In genomic region chr12:86678591-86679545, GRCm38 (mm10) we compare ENCODE assay signal across 8 mouse cellular contexts. TPM values are rescaled to one million over a fixed set of nuclear protein-coding genes. Genes with fewer than 3 reads are reported as not detected.
DNase-seq lines count a peak whose midpoint lies in the region; ATAC-seq and TF ChIP-seq lines count a peak whose summit lies in the region.

Vash1 (plus strand) TSS chr12:86678700.

- peak; percentile 79 for TF ChIP-seq POLR2A in cerebellum, adult 2 months (IDR thresholded peaks at IDR 0.05; ENCODE audit: borderline replicate concordance, insufficient read depth, low read length)
- peak; percentile 86 for TF ChIP-seq POLR2A in olfactory bulb, adult 2 months (IDR thresholded peaks at IDR 0.05; ENCODE audit: insufficient read depth, low read depth, low read length)

- H3K36me3 ChIP-seq in lung, embryonic 15.5 days = no peaks in the 10 kb centered on the region

- TF ChIP-seq CTCF in cerebellum, adult 2 months (IDR thresholded peaks at IDR 0.05; ENCODE audit: borderline replicate concordance, insufficient read depth, low read depth, low read length) = no peak
- TF ChIP-seq CTCF in olfactory bulb, adult 2 months (IDR thresholded peaks at IDR 0.05; ENCODE audit: insufficient read depth, low read depth, low read length) = no peak

- ATAC-seq in lung, embryonic 15.5 days (ENCODE audit: borderline replicate concordance, extremely low read depth, low FRiP score, low TSS enrichment) = peak; percentile 58

- peak; percentile 79 for DNase-seq in Muller cell, postnatal 12 days (ENCODE audit: inconsistent ontology term)
- DNase-seq in cerebellum, adult 2 months = peak; percentile 80 to 85
- DNase-seq in forelimb bud, embryonic 11.5 days (ENCODE audit: low read depth, low spot score) = peak; percentile 71
- peak; percentile 79 for DNase-seq in heart, postnatal 4 days
- DNase-seq in layer of hippocampus, adult 8-10 months (ENCODE audit: low spot score in 2 of 2) = peak; percentile 38 to 68
- peak; percentile 27 to 43 for DNase-seq in urinary bladder, postnatal 36 days (ENCODE audit: low spot score in 2 of 2)

- H3K4me3 ChIP-seq in cerebellum, adult 2 months (replicated peaks; ENCODE audit: insufficient read depth, low read depth, low read length) = peak within 1 kb of the TSS; percentile 81
- peak within 1 kb of the TSS; percentile 82 for H3K4me3 ChIP-seq in lung, embryonic 15.5 days
- H3K4me3 ChIP-seq in olfactory bulb, adult 2 months (ENCODE audit: insufficient read depth, low read depth, low read length) = peak within 1 kb of the TSS; percentile 78

- peak within 1 kb of the TSS; percentile 85 for H3K27ac ChIP-seq in cerebellum, adult 2 months (ENCODE audit: insufficient read depth, low read length)
- peak within 1 kb of the TSS; percentile 83 for H3K27ac ChIP-seq in lung, embryonic 15.5 days
- H3K27ac ChIP-seq in olfactory bulb, adult 2 months (ENCODE audit: insufficient read depth, low read depth, low read length) = peak within 1 kb of the TSS; percentile 89

- H3K27me3 ChIP-seq in cerebellum, adult 2 months (ENCODE audit: control insufficient read depth, insufficient read depth, low read length) = no peaks in the 10 kb centered on the region
- H3K27me3 ChIP-seq in lung, embryonic 15.5 days = 0 out of 2 replicates have a peak, but pooled peaks cover 3% of the 10 kb centered on the region

- WGBS in cerebellum, adult 2 months = under 1% methylated on average over 93 of the region's 94 CpGs
- under 1% methylated on average over 93 of the region's 94 CpGs for WGBS in lung, embryonic 15.5 days
- under 1% methylated on average over 85 of the region's 94 CpGs for WGBS in olfactory bulb, adult 2 months

- H3K9ac ChIP-seq in lung, embryonic 15.5 days = peak within 1 kb of the TSS; percentile 76

- peaks cover 23% of the 10 kb centered on the region for H3K4me1 ChIP-seq in cerebellum, adult 2 months (ENCODE audit: control insufficient read depth, insufficient read depth, low read length)
- peaks cover 16% of the 10 kb centered on the region for H3K4me1 ChIP-seq in lung, embryonic 15.5 days
- H3K4me1 ChIP-seq in olfactory bulb, adult 2 months (ENCODE audit: control insufficient read depth, insufficient read depth, low read length) = peaks cover 23% of the 10 kb centered on the region

- peak within 1 kb of the TSS; percentile 100 for H3K4me2 ChIP-seq in lung, embryonic 15.5 days

- no peaks in the 10 kb centered on the region for H3K9me3 ChIP-seq in lung, embryonic 15.5 days

RNA-seq across cellular contexts. Expression of gene Vash1, which starts in this region (rescaled TPM):
- polyA plus RNA-seq in cerebellum, adult 2 months (2012; rRNA removed) = 23.1 and 24.6 TPM in 2 replicates
- 10 to 100 TPM; 53.5 to 56.7 TPM for total RNA-seq in heart, postnatal 4 days (2021)
- total RNA-seq in layer of hippocampus, adult 8-10 months (2022) = 10 to 100 TPM; 32.8 to 42.2 (median 37.2) TPM
- polyA plus RNA-seq in lung, embryonic 15.5 days (2015; fragmentation: Nextera tagmentation; extraction: Ambion mirVana) = 13.0 and 13.1 TPM in 2 replicates
- polyA plus RNA-seq in olfactory bulb, adult 2 months (2012; ENCODE audit: insufficient read depth, insufficient read length, low replicate concordance, missing spikeins) = not detected in 2 replicates

Comparison
In these comparisons a context has a peak if more than half of its experiments do, and no peak if none do; other contexts are left out.
1. Peak in every context shown above with its lines: DNase-seq, ATAC-seq, H3K4me3 ChIP-seq and H3K27ac ChIP-seq.
2. RNA of gene Vash1 (polyA plus RNA-seq): 23.1 to 24.6 TPM in cerebellum, adult 2 months and 13.0 to 13.1 TPM in lung, embryonic 15.5 days; not detected in olfactory bulb, adult 2 months; every median in the first group is over 10 times any median in the second.